Mouse (Mus musculus) neural tube, embryonic 14.5 days (tissue): ENCODE measurements at regions not wholly inside any gene's neighbourhood (a gene's known extent, or its start where the extent isn't known, plus 50 kb on each side); places are given as distances from the start of the nearest gene placed in this dataset.
"Not testable (repeated sequence)": the region's sequence is repeated elsewhere in the genome, so short reads cannot be mapped to it uniquely, and the experiment has no call there.

ENCODE experiments used
- ATAC-seq: fragments of 200-750 bp; cut with Nextera tagmentation; 2 replicates; pipeline ENCODE4 v1.8.0; 2017; ENCODE audit warnings: low read depth, mild to moderate bottlenecking, moderate TSS enrichment, moderate library complexity
- H3K27ac ChIP-seq: fragments of 300-500 bp; sonication (generic); 2 replicates; pipeline ENCODE4 v1.5.1; 2014; ENCODE audit warnings: low read depth, mild to moderate bottlenecking, control low read depth, low read length, moderate library complexity, mixed read lengths
- H3K27me3 ChIP-seq: fragments of 300-500 bp; sonication (generic); 2 replicates; pipeline ENCODE4 v1.6.1; 2014; ENCODE audit warnings: low read length; ENCODE audit not compliant: control insufficient read depth, insufficient read depth
- H3K36me3 ChIP-seq: fragments of 300-500 bp; sonication (generic); 2 replicates; pipeline ENCODE4 v1.6.1; 2014; ENCODE audit warnings: low read length, mixed read lengths; ENCODE audit not compliant: control insufficient read depth, insufficient read depth
- H3K4me1 ChIP-seq: fragments of 300-500 bp; sonication (generic); 2 replicates; pipeline ENCODE4 v1.6.1; 2014; ENCODE audit warnings: low read length; ENCODE audit not compliant: control insufficient read depth, insufficient read depth
- H3K4me2 ChIP-seq: fragments of 300-500 bp; sonication (generic); 2 replicates; pipeline ENCODE4 v1.6.1; 2014; ENCODE audit warnings: mild to moderate bottlenecking, low read depth, low read length, control low read depth
- H3K4me3 ChIP-seq: fragments of 300-500 bp; sonication (generic); 2 replicates; pipeline ENCODE4 v1.5.1; 2014; ENCODE audit warnings: low read depth, low read length, control low read depth, mixed read lengths
- H3K9ac ChIP-seq: fragments of 300-500 bp; sonication (generic); replicated peaks from 2 replicates; pipeline ENCODE4 v1.6.1; 2014; ENCODE audit warnings: low read depth, mild to moderate bottlenecking, control low read depth, low read length, mixed read lengths
- H3K9me3 ChIP-seq: fragments of 300-500 bp; sonication (generic); 2 replicates; pipeline ENCODE4 v1.6.1; 2016; ENCODE audit warnings: low read length; ENCODE audit not compliant: control insufficient read depth
- WGBS: fragments of 180-500 bp; shearing (Covaris S2); extraction: QIAGEN DNeasy Blood & Tissue Kit; methylation state at CpG from one replicate; pipeline ENCODE4 v1.1.7; 2014; 5-methylcytosine and 5-hydroxymethylcytosine counted together

- Histone ChIP-seq H3K27ac (no peak overlapping the region), H3K27me3 (no peaks in the 10 kb centered on the region), H3K36me3 (no peaks in the 10 kb centered on the region), H3K9me3 (no peaks in the 10 kb centered on the region), H3K4me2 (no peak overlapping the region), H3K9ac (no peak overlapping the region), H3K4me3 (no peak overlapping the region), H3K4me1 (no peaks in the 10 kb centered on the region)
- no peak for ATAC-seq
- 86% methylated on average over 2 of the region's 2 CpGs for WGBS
These were observed 212.8 kb downstream of the Diras2 start for GRCm38 (mm10) chr13:52318276-52318675.

GRCm38 (mm10) chr13:52323691-52324090 lies 207.4 kb downstream of the Diras2 start:
- no peak for ATAC-seq
- H3K4me3 ChIP-seq = no peak overlapping the region
- no peak overlapping the region for H3K4me2 ChIP-seq
- no peak overlapping the region for H3K27ac ChIP-seq
- H3K9ac ChIP-seq = no peak overlapping the region
- WGBS = 66% methylated on average over 3 of the region's 3 CpGs
- no peaks in the 10 kb centered on the region for H3K36me3 ChIP-seq
- H3K27me3 ChIP-seq = no peaks in the 10 kb centered on the region
- no peaks in the 10 kb centered on the region for H3K4me1 ChIP-seq
- H3K9me3 ChIP-seq = no peaks in the 10 kb centered on the region

- H3K4me3 ChIP-seq, H3K27ac ChIP-seq, H3K4me1 ChIP-seq, H3K4me2 ChIP-seq, H3K36me3 ChIP-seq, H3K9ac ChIP-seq, H3K9me3 ChIP-seq, H3K27me3 ChIP-seq, ATAC-seq: not testable (repeated sequence)
- WGBS = 94% methylated on average over 3 of the region's 3 CpGs
These were observed 206.7 kb downstream of the Diras2 start for GRCm38 (mm10) chr13:52324378-52324777.

GRCm38 (mm10) chr13:52325647-52326046 lies 205.4 kb downstream of the Diras2 start:
- not testable (repeated sequence) for H3K27me3 ChIP-seq, H3K4me2 ChIP-seq, ATAC-seq, H3K4me3 ChIP-seq, H3K4me1 ChIP-seq, H3K27ac ChIP-seq, H3K36me3 ChIP-seq, H3K9ac ChIP-seq, H3K9me3 ChIP-seq
- 86% methylated on average over 6 of the region's 6 CpGs for WGBS

GRCm38 (mm10) chr13:52327734-52328133 lies 203.3 kb downstream of the Diras2 start:
- no peaks in the 10 kb centered on the region for H3K27me3 ChIP-seq
- H3K9ac ChIP-seq = no peak overlapping the region
- H3K4me2 ChIP-seq = no peak overlapping the region
- no peaks in the 10 kb centered on the region for H3K36me3 ChIP-seq
- no peak for ATAC-seq
- H3K4me1 ChIP-seq = no peaks in the 10 kb centered on the region
- WGBS = 77% methylated on average over 9 of the region's 9 CpGs
- H3K9me3 ChIP-seq = no peaks in the 10 kb centered on the region
- H3K4me3 ChIP-seq = no peak overlapping the region
- H3K27ac ChIP-seq = no peak overlapping the region

GRCm38 (mm10) chr13:52328766-52329165 lies 202.3 kb downstream of the Diras2 start:
- Histone ChIP-seq H3K9ac (no peak overlapping the region), H3K4me3 (no peak overlapping the region), H3K9me3 (no peaks in the 10 kb centered on the region), H3K4me2 (no peak overlapping the region), H3K27ac (no peak overlapping the region), H3K36me3 (no peaks in the 10 kb centered on the region), H3K4me1 (no peaks in the 10 kb centered on the region), H3K27me3 (no peaks in the 10 kb centered on the region)
- no peak for ATAC-seq
- 34% methylated on average over 8 of the region's 8 CpGs for WGBS

GRCm38 (mm10) chr13:52331068-52331467 lies 200.0 kb downstream of the Diras2 start:
- 89% methylated on average over 5 of the region's 5 CpGs for WGBS
- no peaks in the 10 kb centered on the region for H3K27me3 ChIP-seq
- no peaks in the 10 kb centered on the region for H3K9me3 ChIP-seq
- no peaks in the 10 kb centered on the region for H3K4me1 ChIP-seq
- H3K27ac ChIP-seq = no peak overlapping the region
- H3K4me2 ChIP-seq = no peak overlapping the region
- H3K36me3 ChIP-seq = no peaks in the 10 kb centered on the region
- no peak overlapping the region for H3K4me3 ChIP-seq
- no peak overlapping the region for H3K9ac ChIP-seq
- ATAC-seq = no peak

GRCm38 (mm10) chr13:52334962-52335361 lies 196.1 kb downstream of the Diras2 start:
- ATAC-seq = no peak
- H3K4me1 ChIP-seq = no peaks in the 10 kb centered on the region
- WGBS = 60% methylated on average over 3 of the region's 3 CpGs

GRCm38 (mm10) chr13:52337936-52338335 lies 193.1 kb downstream of the Diras2 start:
- 69% methylated on average over 7 of the region's 7 CpGs for whole genome bisulfite sequencing
- Histone ChIP-seq H3K9me3 (no peaks in the 10 kb centered on the region), H3K4me2 (no peak overlapping the region), H3K4me3 (no peak overlapping the region), H3K27ac (no peak overlapping the region), H3K36me3 (no peaks in the 10 kb centered on the region), H3K4me1 (no peaks in the 10 kb centered on the region), H3K27me3 (no peaks in the 10 kb centered on the region), H3K9ac (no peak overlapping the region)
- no peak for ATAC-seq

More at GRCm38 (mm10) chr13:52334962-52335361, 196.1 kb downstream of the Diras2 start:
- Histone ChIP-seq H3K4me2 (no peak overlapping the region), H3K27me3 (no peaks in the 10 kb centered on the region), H3K27ac (no peak overlapping the region), H3K9ac (no peak overlapping the region), H3K4me3 (no peak overlapping the region), H3K36me3 (no peaks in the 10 kb centered on the region), H3K9me3 (no peaks in the 10 kb centered on the region)

GRCm38 (mm10) chr13:52339156-52339555 lies 191.9 kb downstream of the Diras2 start:
- H3K9me3 ChIP-seq = no peaks in the 10 kb centered on the region
- no peaks in the 10 kb centered on the region for H3K4me1 ChIP-seq
- WGBS = 41% methylated on average over 10 of the region's 10 CpGs
- ATAC-seq = no peak
- H3K9ac ChIP-seq = no peak overlapping the region
- H3K36me3 ChIP-seq = no peaks in the 10 kb centered on the region
- H3K4me2 ChIP-seq = no peak overlapping the region
- H3K27ac ChIP-seq = no peak overlapping the region
- H3K27me3 ChIP-seq = no peaks in the 10 kb centered on the region
- no peak overlapping the region for H3K4me3 ChIP-seq
